Mouse (Mus musculus) spleen, adult 2 months (tissue): ENCODE measurements around the gene Ank.

Experiments
- CTCF ChIP-seq: fragments of 200-500 bp; IDR thresholded peaks from 2 replicates; pipeline ENCODE4 v1.5.1; 2011; ENCODE audit warnings: mild to moderate bottlenecking, inconsistent platforms; ENCODE audit not compliant: insufficient read depth, insufficient read length, insufficient replicate concordance; ENCODE audit errors: extremely low read depth
- POLR2A ChIP-seq: fragments of 200-500 bp; IDR thresholded peaks from 2 replicates; pipeline ENCODE4 v1.6.1; 2011; ENCODE audit warnings: low read depth, low read length, inconsistent platforms

DNA sequence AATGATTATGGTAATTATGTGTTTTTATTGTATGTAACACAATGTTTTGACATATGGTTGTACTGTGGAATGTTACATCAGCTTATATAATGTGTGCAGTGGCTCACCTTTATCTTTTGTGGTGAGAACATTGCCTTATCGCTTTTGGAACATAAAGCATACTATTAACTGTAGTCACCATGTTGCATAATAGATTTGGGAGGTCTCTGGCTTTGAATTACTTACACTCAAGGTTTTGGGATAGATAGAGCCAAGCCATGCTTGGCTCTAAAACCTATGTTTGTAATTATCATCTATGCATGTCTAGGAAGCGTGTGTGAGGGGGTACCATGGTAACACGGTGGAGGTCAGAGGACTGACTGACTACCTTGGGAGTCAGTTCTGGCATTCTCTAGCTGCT is 14.7 kb upstream of the Ank start:
- no peak for TF ChIP-seq POLR2A
- TF ChIP-seq CTCF: no peak
